Mouse (Mus musculus): ENCODE data around the gene Ahctf1.

DNA sequence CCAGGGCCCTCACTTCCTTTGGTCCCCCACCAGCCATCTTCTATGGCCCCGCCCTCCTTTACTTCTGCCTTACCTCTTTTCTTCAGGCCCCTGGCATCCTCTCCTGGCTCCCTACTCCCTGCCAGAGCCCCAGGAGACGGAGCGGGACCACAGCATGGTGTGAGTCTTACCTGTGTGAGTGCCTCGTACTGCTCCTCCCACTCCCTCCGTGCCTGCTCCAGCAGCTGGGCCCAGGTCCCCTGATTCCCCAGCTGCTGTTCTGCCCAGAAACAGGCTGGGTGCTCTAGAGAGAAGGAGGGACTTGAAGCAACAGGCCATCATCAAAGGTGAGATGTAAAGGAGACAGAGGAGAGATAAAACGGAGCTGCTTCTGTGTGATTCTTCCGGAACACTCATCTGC is 90.8 kb downstream of the Ahctf1 start:
- TF ChIP-seq CTCF (IDR thresholded peaks at IDR 0.05; ENCODE audit: low read depth, low read length) (no peak), POLR2A (IDR thresholded peaks at IDR 0.05; ENCODE audit: insufficient read depth, low read length) (no peak), EP300 (IDR thresholded peaks at IDR 0.05; ENCODE audit: insufficient read depth, low read depth, low read length) (no peak)

Measured in ES-Bruce4 (cell line).